Mouse (Mus musculus) thymus, adult 2 months (tissue): ENCODE measurements around the gene Siva1.

Source experiments
- CTCF ChIP-seq: fragments of 200-500 bp; IDR thresholded peaks from 2 replicates; pipeline ENCODE4 v1.5.1; 2012; ENCODE audit warnings: mild to moderate bottlenecking, control low read depth, low read length, moderate library complexity, borderline replicate concordance; ENCODE audit not compliant: control insufficient read depth, poor library complexity, insufficient read depth; ENCODE audit errors: extremely low read depth
- POLR2A ChIP-seq: fragments of 200-500 bp; IDR thresholded peaks from 2 replicates; pipeline ENCODE4 v1.6.1; 2012; ENCODE audit warnings: mild to moderate bottlenecking, low read length, control low read depth, moderate library complexity; ENCODE audit not compliant: control insufficient read depth, poor library complexity, insufficient read depth; ENCODE audit errors: extremely low read depth

DNA sequence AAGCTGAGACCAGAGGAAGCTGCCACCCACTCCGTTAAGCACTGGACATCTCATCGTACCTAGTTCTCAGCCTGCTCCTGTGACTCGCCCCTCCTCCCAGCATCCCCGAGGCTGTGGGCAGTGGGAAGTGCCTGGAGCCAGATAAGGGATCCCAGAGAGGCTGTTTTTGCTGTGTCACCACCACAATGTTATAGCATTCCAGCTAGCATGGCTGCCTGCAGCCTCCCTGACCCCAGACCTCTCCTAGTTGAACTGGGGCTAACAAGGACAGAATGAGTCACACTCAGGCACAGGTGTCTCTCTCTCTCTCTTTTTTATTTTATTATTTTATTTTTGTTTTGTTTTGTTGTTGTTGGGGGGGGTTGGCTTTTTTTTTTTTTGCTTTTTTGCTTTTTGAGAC is 45.3 kb upstream of the Siva1 start:
- no peak for TF ChIP-seq CTCF
- no peak for TF ChIP-seq POLR2A
